Mouse (Mus musculus) spleen, postnatal 4 days (tissue): ENCODE measurements around the gene Fermt2.

Source experiments
- DNase-seq, 2 experiments: peaks; one replicate each; pipeline ENCODE4 v3.0.0; 2022; ENCODE audit warnings: low spot score in 2 of 2

Gene Fermt2

GRCm38 (mm10) chr14:45529411-45530363 is at the start of gene Fermt2:
Fermt2 (minus strand) TSS chr14:45530118.
- peak; percentile 16 to 64 for DNase-seq

GRCm38 (mm10) chr14:45566066-45566937 is 36.4 kb upstream of the Fermt2 start:
- peak; percentile 57 to 83 for DNase-seq

DNA sequence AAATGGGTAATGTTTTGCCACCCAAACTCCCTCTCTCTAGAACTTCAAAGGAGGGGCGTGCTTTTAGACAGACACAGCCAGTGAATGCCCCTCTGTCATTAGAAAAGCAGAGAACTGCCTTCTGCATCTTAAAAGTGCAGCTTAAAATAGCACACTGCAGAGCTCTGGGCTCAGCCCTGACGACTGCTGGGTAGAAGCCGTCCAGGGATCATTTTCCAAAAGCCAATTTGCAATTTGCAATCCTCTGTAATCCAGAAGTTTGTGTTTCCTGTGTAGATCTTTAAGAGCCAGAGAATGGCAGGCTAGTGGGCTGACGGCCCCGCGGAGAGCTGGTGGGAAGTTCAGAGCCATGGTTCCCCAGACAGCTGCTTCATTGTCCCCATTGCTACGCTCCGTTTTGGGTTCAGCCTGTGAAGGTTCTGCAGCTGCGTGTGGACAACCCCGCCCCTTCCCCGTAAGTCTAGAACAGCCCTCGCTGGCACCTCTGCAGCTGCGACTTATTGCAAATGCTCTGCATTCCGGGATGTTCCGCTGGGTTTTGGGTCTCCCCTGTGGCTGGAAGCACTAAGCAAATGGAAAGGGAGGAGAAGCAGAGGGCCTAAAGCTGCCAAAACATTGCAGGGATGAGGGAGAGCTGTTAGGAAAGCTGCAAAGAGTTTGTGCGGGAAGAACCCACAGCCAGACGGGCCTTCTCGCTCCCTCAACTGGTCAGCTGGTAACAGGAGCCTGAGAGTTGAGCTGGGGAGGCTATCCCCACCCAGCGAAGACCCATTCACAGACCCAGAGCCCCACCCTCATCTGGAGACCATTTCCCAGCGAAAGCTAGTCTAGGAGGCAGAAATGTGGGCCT is 35.5 kb upstream of the Fermt2 start:
- no peak for DNase-seq

GRCm38 (mm10) chr14:45563577-45563976 is 33.7 kb upstream of the Fermt2 start:
- DNase-seq, result no peak

DNA sequence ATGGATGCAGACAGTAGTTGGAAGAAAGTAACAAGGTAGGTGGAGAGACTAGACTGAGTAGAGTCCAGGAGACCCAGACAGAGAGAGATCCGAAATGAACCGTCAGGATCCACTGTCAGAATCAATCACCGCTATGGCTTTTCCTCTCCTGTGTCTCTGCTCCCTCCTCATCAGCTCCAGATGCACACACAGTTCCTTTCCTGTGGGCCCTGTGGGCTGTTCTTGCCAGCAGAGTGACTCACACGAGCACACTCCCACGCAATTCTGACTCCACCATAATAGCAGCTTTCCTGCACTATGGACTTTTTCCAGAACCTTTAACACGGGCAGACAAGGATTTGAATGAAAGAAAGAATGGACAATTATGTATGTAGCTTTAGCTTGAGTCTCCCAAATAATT is 31.8 kb upstream of the Fermt2 start:
- DNase-seq, result no peak

- no peak for DNase-seq
These were observed 29.1 kb upstream of the Fermt2 start for GRCm38 (mm10) chr14:45559018-45559417.

DNA sequence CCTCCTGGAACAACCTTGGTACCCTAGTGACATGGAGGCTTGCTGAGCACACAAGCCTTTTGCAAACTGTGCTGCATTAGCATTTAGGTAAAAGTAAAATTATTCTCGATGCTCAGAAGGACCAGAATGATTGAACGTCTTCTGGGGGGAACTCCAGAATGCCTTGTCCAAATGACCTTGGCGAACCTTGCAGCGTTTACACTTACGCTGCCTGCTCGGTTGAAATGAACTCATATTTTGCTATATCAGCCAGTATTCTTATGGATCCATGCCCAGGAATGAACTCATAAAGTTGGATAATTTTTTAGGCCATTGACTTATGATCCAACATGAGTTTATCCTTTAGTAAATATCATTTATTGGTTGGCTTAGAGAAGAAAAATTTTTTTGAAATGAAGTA is 24.4 kb upstream of the Fermt2 start:
- DNase-seq, result no peak

GRCm38 (mm10) chr14:45553854-45554253 is 23.9 kb upstream of the Fermt2 start:
- no peak for DNase-seq

GRCm38 (mm10) chr14:45552431-45552830 is 22.5 kb upstream of the Fermt2 start:
- DNase-seq, result no peak

GRCm38 (mm10) chr14:45551121-45551768 is 21.3 kb upstream of the Fermt2 start:
- DNase-seq, result peak; percentile 19 to 64

DNA sequence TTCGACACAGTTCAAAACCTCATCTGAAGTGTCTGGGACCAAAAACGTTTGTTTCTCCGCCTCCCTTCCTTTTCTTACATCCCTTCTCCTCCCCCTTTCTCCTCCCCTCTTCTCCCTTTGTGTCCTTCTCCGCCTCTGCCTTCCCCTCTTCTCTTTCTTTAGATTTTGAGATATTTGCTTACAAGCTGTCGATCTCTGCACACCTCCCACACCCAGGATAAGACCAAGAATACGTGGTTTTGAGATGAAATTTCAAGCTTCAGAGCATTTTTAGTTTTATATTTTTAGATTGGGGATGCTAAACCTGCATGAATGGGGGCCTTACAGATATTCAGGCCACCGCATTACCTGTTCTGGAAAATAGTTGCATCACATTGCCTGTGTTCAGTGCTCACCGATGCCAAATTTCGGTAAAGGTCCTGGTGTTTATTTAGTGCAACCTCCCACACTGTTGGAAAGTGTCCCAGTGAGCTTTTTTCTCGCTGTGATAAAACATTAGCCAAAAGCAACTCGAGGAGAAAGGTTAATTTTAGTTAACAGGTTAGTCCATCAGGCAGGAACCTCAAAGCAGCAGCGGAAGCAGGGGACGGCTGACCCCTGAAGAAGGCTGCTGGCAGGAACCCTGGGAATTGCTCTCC is 20.2 kb upstream of the Fermt2 start:
- DNase-seq, result no peak

- DNase-seq, result no peak
These were observed 18.2 kb upstream of the Fermt2 start for GRCm38 (mm10) chr14:45548118-45548517.

- DNase-seq, result no peak
These were observed 15.0 kb upstream of the Fermt2 start for GRCm38 (mm10) chr14:45544905-45545304.

- no peak for DNase-seq
These were observed 14.1 kb upstream of the Fermt2 start for GRCm38 (mm10) chr14:45544026-45544425.

DNA sequence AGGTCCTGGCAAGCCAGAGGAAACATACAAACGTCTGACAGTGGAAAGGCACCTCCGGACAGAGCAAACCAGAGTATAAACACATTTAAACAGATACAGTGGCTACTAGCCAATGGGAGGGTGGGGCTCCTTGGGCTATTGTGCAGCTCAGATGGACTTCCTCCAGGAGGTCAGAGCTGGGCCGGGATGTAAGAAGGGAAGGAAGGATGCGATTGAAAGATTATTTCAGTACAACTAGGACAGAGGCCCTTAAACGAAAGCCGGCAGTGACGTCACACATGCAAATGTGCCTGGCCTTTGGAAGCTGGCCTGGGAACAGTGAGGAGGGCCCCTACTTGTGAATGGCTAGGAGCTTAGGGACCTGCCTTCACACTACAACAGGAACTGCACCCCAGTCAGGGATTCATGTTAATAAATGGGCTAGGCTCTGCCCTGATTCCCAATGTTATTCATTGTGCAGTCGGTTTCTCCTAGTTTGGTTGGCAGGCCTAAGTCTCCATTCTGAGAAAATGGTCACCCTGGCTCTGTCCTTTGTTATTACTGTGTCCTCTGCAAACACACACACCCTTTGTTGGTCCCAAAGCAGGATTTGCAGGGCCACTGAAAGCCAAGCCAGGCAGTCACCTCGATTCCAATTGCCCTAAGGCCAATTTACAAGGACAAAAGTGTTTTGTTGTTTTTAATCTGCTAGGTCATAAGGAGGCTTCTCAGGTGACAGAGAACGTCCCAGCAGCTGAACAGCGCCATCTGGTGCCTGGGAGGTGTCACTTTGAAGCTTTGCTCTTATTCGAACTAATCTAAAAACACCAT is 9.9 kb upstream of the Fermt2 start:
- DNase-seq, result peak; percentile 20 to 65

DNA sequence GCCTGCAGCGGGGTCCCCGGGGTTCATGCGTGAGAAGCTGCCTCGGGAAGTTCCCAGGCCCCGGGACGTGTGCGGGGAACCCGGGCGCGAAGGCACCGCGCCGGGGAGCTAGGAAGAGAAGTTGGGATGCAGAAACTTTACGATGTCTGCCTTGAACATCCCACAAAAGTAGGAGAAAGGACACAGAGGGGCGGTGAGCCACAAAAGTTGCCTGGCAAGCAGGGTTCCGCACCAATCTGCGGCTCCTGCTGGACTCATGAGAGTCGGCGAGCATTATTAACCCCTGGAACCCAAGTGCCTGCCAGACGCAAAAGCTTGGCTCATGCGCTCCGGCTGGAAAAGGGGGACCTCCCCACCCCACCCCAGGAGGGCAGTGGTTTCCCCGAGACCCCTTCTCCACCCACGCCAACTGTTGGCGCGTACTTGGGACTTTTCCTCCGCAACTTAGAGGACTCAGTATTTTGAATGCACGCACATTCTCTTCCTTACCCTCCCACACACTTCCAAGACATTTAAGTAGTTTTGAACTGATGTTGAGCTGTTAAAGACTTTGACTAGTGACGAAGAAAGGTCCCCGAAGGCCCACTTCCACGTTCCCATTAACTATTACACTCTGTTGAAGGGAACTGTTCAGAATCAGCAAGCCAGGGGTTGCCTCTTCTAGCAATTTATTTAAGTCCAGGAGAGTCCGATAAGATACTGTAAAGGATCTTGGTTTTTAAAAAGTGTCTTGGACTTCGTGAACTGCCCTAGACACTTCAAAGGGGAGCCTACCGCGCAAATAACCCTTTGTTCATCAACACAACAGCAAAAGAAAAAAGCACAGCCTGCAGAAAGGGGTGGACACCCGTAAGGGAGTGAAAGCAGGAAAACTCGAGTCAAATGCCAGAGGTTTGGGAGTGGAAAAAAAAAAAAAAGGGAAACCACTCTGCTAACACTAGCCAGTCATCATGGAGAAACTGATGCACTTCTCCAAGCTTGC is 737 bp upstream of the Fermt2 start:
- DNase-seq, result peak in 1 of 2 experiments; percentile 61

GRCm38 (mm10) chr14:45528861-45529260 is 1.1 kb downstream of the Fermt2 start:
- DNase-seq, result no peak

GRCm38 (mm10) chr14:45515771-45516170 is 14.1 kb downstream of the Fermt2 start:
- no peak for DNase-seq
